Mouse (Mus musculus): ENCODE data around the gene St6galnac3. TPM values are rescaled to one million over a fixed set of nuclear protein-coding genes. Genes with fewer than 3 reads are reported as not detected.

Gene St6galnac3
- polyA plus RNA-seq, 1 experiment from 2014 or later = 12.2 TPM

DNA sequence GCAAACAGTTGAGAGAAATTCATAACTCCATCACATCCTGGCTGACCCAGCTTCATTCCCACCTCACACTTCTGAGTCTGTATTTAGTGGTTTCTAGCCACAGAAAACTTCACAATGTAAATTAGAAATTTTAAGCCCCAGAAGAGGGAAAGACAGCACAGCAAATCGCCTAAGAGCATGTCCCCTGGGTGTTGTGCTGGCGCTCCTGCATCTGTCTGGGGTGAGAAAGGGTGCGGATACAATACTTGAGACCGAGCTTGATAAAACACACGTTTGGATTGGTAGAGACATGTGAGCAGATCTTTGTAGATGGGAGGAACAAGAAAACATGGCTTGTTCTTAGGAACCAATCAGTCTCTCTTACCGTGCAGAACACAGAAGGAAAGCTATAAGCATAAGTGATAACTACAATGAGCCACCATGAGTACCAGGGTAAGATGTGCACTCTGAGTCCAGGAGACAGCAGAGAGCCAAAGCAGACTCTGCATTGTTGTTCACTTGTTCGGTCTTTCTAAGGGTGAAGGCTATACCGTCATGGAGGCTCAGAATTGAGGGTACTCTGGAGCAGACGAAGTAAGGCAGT lies 214.8 kb downstream of the St6galnac3 start:
- H3K27me3 ChIP-seq = no peaks in the 10 kb centered on the region
- CTCF ChIA-PET = interaction anchor here (0.9 to 5.6 kb wide), 3 partner anchors 8 to 157 kb away, joined by 4 to 40 read pairs (median 5); no protein-coding TSS in a partner anchor
- DNase-seq (ENCODE audit: low read depth, low spot score) = no peak
- no peak for ATAC-seq
- POLR2A ChIA-PET = no interaction called here
- TF ChIP-seq CTCF (IDR thresholded peaks at IDR 0.05) = no peak
- in situ Hi-C loops (cut with MboI; ENCODE audit: low pct_unique_long_range_greater_than_20kb) = no loop called here

DNA sequence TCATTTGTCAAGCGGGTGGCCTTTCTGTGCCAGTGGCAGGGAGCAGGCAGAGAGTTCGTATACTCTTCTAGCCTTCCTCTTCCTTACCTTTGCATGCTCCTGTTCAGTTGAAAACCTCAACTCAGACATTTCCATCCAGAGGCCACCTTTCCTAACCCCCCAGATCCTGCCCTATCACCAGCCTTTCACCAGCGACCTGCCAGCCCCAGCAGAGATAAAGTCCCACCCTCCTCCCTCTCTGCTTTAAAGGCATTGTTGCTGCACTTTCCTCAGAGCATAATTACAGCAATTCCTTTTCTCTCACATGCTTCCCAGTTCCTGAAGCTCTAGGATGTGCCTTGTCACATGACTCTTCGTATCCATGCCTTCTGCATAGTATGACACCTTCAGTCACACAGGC lies 215.3 kb downstream of the St6galnac3 start:
- no peaks in the 10 kb centered on the region for H3K27me3 ChIP-seq
- ChIA-PET POLR2A (no interaction called here), CTCF (interaction anchor here (0.9 to 5.6 kb wide), 3 partner anchors 8 to 157 kb away, joined by 4 to 40 read pairs (median 5); no protein-coding TSS in a partner anchor)
- in situ Hi-C loops (cut with MboI; ENCODE audit: low pct_unique_long_range_greater_than_20kb) = loop anchor here (10.0 kb wide), 1 partner anchor 745 kb away; no protein-coding TSS in a partner anchor
- ATAC-seq (no peak), DNase-seq (ENCODE audit: low read depth, low spot score) (no peak)
- no peak for TF ChIP-seq CTCF (IDR thresholded peaks at IDR 0.05)

- H3K27me3 ChIP-seq = no peaks in the 10 kb centered on the region
- no peak for TF ChIP-seq CTCF (IDR thresholded peaks at IDR 0.05)
- ChIA-PET POLR2A (no interaction called here), CTCF (interaction anchor here (1.8 kb wide), 1 partner anchor 146 kb away, joined by 5 read pairs; no protein-coding TSS in a partner anchor)
- in situ Hi-C loops (cut with MboI; ENCODE audit: low pct_unique_long_range_greater_than_20kb) = loop anchor here (10.0 kb wide), 1 partner anchor 744 kb away; no protein-coding TSS in a partner anchor
- DNase-seq (ENCODE audit: low read depth, low spot score) (no peak), ATAC-seq (no peak)
These were observed 215.9 kb downstream of the St6galnac3 start for GRCm38 (mm10) chr3:153509029-153509428.

GRCm38 (mm10) chr3:153508592-153508991 lies 216.4 kb downstream of the St6galnac3 start:
- ChIA-PET POLR2A (interaction anchor here (0.6 kb wide), 1 partner anchor 258 kb away, joined by 6 read pairs; no protein-coding TSS in a partner anchor), CTCF (interaction anchor here (1.8 kb wide), 1 partner anchor 146 kb away, joined by 5 read pairs; no protein-coding TSS in a partner anchor)
- no peak for TF ChIP-seq CTCF (IDR thresholded peaks at IDR 0.05)
- H3K27me3 ChIP-seq = no peaks in the 10 kb centered on the region
- DNase-seq (ENCODE audit: low read depth, low spot score) = no peak
- no peak for ATAC-seq
- in situ Hi-C loops (cut with MboI; ENCODE audit: low pct_unique_long_range_greater_than_20kb) = loop anchor here (10.0 kb wide), 1 partner anchor 744 kb away; no protein-coding TSS in a partner anchor

- no peak for DNase-seq (ENCODE audit: low read depth, low spot score)
- H3K27me3 ChIP-seq = no peaks in the 10 kb centered on the region
- ChIA-PET POLR2A (no interaction called here), CTCF (interaction anchor here (3.4 kb wide), 1 partner anchor 16 kb away, joined by 9 read pairs; no protein-coding TSS in a partner anchor)
- TF ChIP-seq CTCF (IDR thresholded peaks at IDR 0.05) = no peak
- no peak for ATAC-seq
- in situ Hi-C loops (cut with MboI; ENCODE audit: low pct_unique_long_range_greater_than_20kb) = loop anchor here (10.0 kb wide), 1 partner anchor 743 kb away; no protein-coding TSS in a partner anchor
These were observed 217.4 kb downstream of the St6galnac3 start for GRCm38 (mm10) chr3:153507599-153507998.

DNA sequence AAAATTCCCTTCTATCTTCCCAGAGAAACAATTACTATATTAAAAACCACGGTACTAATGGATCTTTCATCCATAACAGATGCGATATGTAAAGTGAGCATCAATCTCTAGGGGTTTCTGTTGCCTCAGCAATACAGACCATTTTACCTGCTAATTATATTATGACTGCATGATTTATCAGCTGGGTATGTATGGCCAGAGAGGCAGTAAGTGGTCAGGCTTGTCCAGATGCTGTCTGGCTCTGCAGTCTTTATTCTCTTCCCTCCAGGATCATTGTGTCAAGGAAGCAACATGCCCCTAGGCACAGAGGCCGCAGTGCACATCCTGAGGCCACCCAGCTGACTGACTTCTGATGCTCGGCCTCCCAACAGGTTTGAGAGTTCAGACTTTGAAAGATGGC lies 222.5 kb downstream of the St6galnac3 start:
- DNase-seq (ENCODE audit: low read depth, low spot score) (no peak), ATAC-seq (no peak)
- POLR2A ChIA-PET = interaction anchor here (0.9 kb wide), 1 partner anchor 162 kb away, joined by 3 read pairs; no protein-coding TSS in a partner anchor
- H3K27me3 ChIP-seq = no peaks in the 10 kb centered on the region
- CTCF ChIA-PET = interaction anchor here (1.1 to 5.0 kb wide), 7 partner anchors 10 to 735 kb away, joined by 3 to 40 read pairs (median 4); no protein-coding TSS in a partner anchor
- TF ChIP-seq CTCF (IDR thresholded peaks at IDR 0.05) = no peak
- in situ Hi-C loops (cut with MboI; ENCODE audit: low pct_unique_long_range_greater_than_20kb) = loop anchor here (5.0 to 10.0 kb wide), 2 partner anchors 150 to 738 kb away; no protein-coding TSS in a partner anchor

- H3K27me3 ChIP-seq = no peaks in the 10 kb centered on the region
- no peak for DNase-seq (ENCODE audit: low read depth, low spot score)
- POLR2A ChIA-PET = interaction anchor here (0.7 to 0.9 kb wide), 2 partner anchors 103 to 163 kb away, joined by 3 to 4 read pairs; no protein-coding TSS in a partner anchor
- peak; percentile 98 for TF ChIP-seq CTCF (IDR thresholded peaks at IDR 0.05)
- CTCF ChIA-PET = interaction anchor here (0.7 to 5.0 kb wide), 16 partner anchors 10 to 734 kb away, joined by 3 to 40 read pairs (median 4); no protein-coding TSS in a partner anchor
- ATAC-seq = no peak
- in situ Hi-C loops (cut with MboI; ENCODE audit: low pct_unique_long_range_greater_than_20kb) = loop anchor here (5.0 to 10.0 kb wide), 2 partner anchors 151 to 737 kb away; no protein-coding TSS in a partner anchor
These were observed 223.6 kb downstream of the St6galnac3 start for GRCm38 (mm10) chr3:153501333-153501877.

- no peak for TF ChIP-seq CTCF (IDR thresholded peaks at IDR 0.05)
- ChIA-PET CTCF (interaction anchor here (0.8 to 2.7 kb wide), 6 partner anchors 8 to 88 kb away, joined by 3 to 9 read pairs (median 4); no protein-coding TSS in a partner anchor), POLR2A (interaction anchor here (1.2 kb wide), 1 partner anchor 12 kb away, joined by 3 read pairs; no protein-coding TSS in a partner anchor)
- ATAC-seq (no peak), DNase-seq (ENCODE audit: low read depth, low spot score) (no peak)
- in situ Hi-C loops (cut with MboI; ENCODE audit: low pct_unique_long_range_greater_than_20kb) = no loop called here
- no peaks in the 10 kb centered on the region for H3K27me3 ChIP-seq
These were observed 232.0 kb downstream of the St6galnac3 start for GRCm38 (mm10) chr3:153492986-153493385.

GRCm38 (mm10) chr3:153489718-153490117 lies 235.3 kb downstream of the St6galnac3 start:
- no peak for ATAC-seq
- in situ Hi-C loops (cut with MboI; ENCODE audit: low pct_unique_long_range_greater_than_20kb) = no loop called here
- ChIA-PET POLR2A (no interaction called here), CTCF (interaction anchor here (1.2 to 1.7 kb wide), 2 partner anchors 10 to 11 kb away, joined by 4 to 6 read pairs; no protein-coding TSS in a partner anchor)
- no peak for TF ChIP-seq CTCF (IDR thresholded peaks at IDR 0.05)
- DNase-seq (ENCODE audit: low read depth, low spot score) = no peak
- no peaks in the 10 kb centered on the region for H3K27me3 ChIP-seq

- POLR2A ChIA-PET = no interaction called here
- ATAC-seq (no peak), DNase-seq (ENCODE audit: low read depth, low spot score) (no peak)
- TF ChIP-seq CTCF (IDR thresholded peaks at IDR 0.05) = no peak
- CTCF ChIA-PET = interaction anchor here (0.7 to 1.7 kb wide), 4 partner anchors 9 to 90 kb away, joined by 3 to 6 read pairs (median 4); no protein-coding TSS in a partner anchor
- in situ Hi-C loops (cut with MboI; ENCODE audit: low pct_unique_long_range_greater_than_20kb) = no loop called here
- no peaks in the 10 kb centered on the region for H3K27me3 ChIP-seq
These were observed 236.0 kb downstream of the St6galnac3 start for GRCm38 (mm10) chr3:153488931-153489330.

All from Patski (cell line).